Mouse (Mus musculus) T-helper 2 cell (primary cell): ENCODE results near the gene Zfp710.
"Not testable (repeated sequence)": the region's sequence is repeated elsewhere in the genome, so short reads cannot be mapped to it uniquely, and the experiment has no call there.

ENCODE experiments used
- in situ Hi-C: fragments of 300-600 bp; cut with MboI, MseI; formaldehyde crosslinking; loops from one replicate; pipeline ENCODE4 v1.15.1; 2025; ENCODE audit warnings: high pct_unique_total_duplicates

Gene Zfp710

DNA sequence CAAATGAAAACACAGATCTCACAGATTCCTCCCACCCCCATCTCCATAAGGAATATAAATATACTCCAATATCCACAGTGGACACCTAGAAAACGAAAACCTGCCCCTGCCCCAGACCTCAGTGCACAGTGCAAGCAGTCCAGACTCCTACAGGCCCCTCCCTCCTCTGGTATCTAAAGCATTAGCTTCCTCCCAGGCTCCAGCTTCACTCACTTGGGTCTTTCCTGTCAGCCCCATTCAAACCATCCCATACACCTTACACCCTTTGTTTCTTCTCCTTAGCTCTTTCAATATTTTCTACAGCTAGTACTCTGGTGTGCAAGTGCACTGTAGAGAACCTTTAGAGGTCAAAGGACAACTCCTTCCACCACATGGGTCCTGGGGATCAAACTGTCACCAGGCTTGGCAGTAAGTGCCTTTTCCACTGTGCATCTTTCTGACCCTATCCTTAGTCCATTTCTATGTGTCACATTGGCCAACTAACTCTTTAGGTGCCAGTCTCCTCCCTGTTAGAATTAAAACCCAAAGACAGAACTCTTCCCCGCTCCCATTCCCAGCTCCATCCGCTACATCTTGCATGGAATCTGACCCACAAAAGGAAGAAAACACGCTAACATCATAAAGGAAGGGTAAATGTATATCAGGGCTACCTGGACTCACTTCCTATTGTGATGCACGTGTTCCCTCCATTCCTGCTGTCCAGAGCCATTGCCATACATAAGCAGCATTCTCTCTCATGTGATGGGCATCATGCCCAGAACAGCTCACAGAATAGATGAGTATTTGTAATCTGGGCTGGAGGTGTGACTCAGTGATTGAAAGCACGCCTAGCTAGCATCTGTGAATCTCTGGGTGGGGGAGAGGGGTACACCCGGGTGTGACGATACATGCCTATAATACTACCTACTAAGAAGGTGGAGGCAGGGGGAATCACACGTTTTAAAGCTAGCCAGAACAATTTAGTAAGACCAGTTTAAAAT is 86.7 kb downstream of the Zfp710 start:
- in situ Hi-C loops = no loop called here

DNA sequence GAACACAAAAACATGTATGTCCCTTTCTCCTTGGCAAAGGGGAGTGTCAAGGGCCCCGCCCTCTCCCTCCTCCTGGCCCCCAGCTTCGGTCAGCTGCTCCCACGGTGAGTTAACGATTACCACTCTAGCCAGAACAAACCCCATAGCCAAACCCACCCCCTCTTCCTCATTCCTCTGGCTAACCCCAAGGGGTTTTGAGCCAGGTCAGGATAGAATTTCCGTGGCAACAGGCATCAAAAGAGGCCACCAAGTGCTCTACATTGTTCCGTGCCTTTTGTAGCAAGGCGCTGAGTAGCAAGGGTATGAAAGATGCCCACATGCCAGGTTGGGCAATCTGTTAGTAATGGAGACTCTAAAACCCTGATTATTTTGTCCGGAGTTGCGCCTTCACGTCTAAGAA is 89.4 kb downstream of the Zfp710 start:
- in situ Hi-C loops = no loop called here

DNA sequence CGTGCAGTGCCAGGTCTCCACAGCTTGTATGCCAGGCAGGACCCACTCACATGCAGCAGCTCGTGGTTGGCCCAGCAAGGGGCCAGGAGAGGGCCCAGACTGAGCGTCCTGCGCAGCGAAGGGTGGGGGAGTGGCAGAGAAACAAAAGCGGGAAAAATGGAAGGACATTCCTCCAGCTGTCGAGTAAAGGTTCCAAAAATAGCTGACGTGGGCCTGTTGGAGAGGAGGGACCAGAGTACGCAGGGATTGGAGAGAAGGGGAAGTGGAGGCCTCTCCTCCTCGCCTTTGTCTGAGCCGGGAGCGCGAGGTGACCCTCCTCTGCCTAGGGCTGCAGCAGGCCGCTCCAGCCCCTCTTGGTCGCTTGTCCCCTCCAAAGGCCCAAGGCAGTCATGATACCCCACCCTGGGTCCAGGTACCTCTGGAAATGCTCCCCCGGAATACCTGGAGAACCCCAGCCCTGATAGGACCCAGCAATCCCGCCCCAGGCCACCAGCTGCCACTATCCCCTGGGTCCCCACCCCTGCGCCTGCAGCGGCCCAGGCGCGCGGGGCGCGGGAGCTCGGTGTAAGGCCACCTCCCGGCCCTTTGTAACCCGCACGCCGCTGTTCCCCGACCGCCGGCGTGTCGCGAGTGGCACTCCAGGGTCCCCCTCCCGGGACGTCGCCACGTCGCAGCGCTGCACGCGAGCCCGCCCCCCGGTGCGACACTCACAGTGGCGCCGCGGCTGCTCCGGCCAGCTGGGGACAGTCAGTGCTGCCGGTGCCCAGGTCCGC is 90.0 kb downstream of the Zfp710 start:
- in situ Hi-C loops = no loop called here

DNA sequence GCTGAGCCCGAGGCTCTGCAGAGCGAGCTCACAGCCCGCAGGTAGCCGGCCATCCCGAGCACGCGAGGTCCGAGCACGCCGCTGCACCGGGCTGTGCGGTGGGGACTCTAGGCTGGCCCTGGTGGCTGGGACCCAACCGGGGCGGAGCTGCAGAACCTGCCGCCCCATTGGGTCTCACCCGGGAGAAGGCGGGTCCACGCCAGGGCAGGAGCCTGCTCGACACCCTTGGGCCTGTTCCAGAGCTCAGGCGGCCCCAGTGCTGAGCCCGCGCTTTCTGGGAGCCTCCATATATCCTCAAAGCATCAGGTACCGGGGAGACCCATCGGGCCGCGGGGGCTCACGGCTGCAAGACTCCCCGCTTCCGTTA is 90.6 kb downstream of the Zfp710 start, which contains the start of gene Idh2:
Idh2 (minus strand) TSS at position 169 of the 367 bp plus-strand sequence.
- in situ Hi-C loops = no loop called here

DNA sequence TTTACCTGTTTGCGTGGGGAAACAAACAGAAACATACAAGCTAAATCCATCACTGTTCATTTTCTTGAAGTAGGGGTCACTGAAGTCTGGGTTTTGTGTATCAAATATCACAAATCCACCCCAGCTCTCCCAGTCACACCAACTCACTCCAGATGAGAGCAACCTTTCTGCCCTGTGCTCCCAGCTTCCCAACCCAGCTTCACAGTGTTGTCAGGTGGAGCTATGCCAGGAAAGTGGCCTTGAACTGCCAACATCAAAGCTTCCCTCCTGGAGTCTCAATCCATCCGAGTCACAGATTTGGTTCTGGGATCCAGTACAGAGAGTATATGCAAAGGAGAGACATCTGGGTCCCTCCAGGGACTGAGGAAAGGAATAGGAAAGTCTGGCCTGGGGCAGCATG is 91.5 kb downstream of the Zfp710 start:
- in situ Hi-C loops = no loop called here

DNA sequence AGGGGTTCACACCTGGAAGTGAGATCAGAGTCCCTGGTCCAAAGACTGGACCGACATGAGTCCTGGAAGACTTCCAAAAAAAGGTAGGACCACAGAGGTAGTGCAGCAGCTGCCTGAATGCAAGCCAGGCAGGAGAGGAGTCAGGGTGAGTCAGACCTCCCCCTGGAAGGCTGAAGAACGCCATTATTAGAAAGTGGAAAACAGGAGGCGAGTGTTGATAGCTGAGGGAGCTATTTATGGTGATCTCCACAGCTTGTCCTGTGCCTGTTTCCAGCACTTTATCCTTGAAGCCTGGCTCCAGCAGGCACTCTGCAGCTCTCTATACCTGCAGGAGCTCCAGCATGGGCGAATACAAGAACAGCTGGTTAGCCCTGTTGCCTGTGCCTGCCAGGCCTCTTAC is 94.6 kb downstream of the Zfp710 start:
- in situ Hi-C loops = no loop called here

DNA sequence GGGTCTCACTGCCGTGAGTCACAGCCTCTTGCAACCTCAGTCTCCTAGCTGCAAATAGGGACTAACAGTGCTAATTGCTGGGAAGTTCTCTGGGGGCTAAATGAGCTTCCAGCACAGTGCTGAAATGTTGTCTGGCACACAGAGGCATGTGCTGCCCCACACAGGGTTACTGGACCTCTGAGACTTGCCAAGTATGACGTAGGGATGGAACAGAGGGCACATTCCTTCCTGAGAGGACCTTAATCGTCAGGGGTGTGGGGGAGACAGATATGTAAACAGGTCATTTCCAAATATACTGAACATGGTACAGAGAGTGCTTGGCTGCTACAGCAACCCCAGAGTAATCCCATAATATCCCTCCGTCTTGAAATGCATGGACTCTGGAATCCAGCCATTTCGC is 96.5 kb downstream of the Zfp710 start:
- in situ Hi-C loops = no loop called here

DNA sequence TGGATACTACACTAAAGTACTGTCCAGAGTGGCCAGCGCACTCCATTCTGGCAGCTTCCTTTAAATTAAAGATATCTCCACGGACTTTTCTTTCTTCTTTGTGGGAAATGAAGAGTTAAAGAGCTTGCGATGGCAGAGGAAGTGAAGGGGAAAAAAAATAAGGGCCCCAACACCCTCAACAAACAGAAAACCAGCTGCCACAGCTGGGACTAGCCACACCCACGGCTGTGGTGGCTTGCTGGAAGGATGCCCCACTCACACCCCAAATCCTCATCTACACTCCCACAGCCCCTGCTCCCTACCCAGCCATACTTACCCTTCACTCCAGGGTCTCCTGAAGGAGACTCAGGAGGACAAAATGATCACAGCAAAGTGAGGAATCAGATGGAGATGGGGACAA is 98.5 kb downstream of the Zfp710 start:
- in situ Hi-C loops = no loop called here

DNA sequence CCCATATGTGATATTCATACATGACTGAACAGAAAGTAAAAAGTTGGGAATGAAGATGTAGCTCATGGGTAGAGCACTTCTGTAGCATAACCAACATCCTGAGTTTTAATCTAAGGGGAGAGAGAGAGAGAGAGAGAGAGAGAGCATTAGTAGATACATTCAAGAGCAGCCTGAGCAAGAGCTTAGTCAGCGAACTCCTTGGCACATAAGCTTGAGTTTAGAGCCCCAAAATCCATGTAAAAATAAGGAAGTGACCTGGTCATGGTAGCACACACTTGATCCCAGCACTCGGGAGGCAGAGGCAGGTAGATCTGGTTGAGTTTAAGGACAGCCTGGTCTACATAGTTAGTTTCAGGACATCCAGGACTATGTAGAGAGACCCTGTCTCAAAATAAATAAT is 99.1 kb downstream of the Zfp710 start:
- in situ Hi-C loops = no loop called here

DNA sequence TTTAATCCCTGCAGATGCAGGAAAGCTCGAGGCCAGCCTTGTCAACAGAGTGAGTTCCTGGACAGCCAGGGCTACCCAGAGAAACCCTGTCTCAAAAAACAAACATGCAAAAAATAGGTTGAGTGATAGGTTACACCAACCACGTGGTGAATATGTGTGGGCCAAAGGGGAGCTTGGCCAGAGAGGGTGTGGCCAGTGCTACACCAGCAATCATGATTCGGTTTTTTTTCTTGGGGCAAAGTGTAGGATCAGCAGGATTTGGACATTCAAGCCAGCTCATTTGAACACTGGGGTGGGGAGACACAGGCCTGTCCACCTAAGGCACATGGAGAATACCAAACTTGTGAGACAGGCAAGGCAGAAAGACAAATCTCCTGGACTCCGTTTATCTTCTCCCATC is 104.7 kb downstream of the Zfp710 start:
- in situ Hi-C loops = no loop called here

DNA sequence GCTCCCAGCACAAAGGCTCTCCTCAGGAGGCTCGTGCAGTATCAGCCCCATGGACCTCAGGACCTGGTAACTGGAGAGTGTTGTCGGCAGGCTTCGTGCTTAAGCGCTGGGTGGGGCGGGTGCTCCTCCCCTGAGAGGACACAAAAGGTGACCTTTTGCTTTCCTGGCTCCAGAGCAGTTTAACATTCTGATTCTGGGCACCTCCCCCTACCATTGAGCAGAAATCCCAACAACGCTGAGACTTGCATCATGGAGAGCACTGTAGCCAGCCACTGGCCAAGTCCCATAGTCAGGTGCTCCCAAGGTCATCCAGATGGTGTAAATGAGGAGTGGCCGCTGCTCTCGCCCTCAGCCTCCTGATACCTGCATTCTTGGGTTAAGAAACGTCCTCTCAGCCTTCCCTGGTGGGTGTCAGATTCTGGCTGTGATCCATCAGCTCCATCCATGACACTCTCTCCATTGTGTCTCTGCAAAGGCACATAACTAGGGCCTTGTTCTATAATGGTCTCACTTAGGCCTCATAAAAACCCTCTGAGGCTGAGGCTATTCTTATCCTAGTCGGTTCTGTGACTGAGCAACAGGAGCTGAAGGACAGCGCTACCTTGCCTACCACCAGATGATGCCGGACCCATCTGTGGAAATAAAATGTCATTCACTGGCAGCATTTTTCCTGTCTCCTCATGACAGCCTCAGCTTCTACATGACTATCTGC is 105.9 kb downstream of the Zfp710 start:
- in situ Hi-C loops = no loop called here

DNA sequence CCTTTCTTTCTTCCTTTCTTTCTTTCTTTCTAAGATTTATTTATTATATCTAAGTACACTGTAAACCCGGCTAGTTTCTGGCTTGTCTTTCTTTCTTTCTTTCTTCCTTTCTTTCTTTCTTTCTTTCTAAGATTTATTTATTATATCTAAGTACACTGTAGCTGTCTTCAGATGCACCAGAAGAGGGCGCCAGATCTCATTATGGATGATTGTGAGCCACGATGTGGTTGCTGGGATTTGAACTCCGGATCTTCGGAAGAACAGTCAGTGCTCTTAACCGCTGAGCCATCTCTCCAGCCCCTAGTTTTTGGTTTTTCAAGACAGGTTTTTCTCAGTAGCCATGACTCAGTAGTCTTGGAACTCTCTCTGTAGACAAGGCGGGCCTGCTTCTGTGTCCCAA is 106.7 kb downstream of the Zfp710 start:
- in situ Hi-C loops = not testable (repeated sequence)

DNA sequence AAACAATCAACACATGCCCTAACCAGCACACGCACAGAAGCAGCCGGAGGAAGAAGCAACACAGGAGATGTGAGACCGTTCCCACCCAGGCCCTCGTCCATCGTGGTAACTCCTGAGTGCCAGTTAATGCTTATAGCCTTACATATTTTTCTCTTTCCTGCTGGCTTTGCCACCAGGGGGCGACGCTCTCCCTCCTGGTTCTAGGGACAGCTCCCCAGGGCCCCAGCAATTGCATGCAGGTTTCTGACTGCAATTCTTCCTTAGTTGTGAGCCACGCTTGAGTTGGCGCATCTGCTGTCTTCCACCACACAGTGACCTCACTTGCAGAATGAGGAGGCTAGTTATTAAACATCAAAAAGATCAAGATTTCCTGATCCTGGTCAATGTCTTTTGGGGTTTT is 107.9 kb downstream of the Zfp710 start:
- in situ Hi-C loops = no loop called here

DNA sequence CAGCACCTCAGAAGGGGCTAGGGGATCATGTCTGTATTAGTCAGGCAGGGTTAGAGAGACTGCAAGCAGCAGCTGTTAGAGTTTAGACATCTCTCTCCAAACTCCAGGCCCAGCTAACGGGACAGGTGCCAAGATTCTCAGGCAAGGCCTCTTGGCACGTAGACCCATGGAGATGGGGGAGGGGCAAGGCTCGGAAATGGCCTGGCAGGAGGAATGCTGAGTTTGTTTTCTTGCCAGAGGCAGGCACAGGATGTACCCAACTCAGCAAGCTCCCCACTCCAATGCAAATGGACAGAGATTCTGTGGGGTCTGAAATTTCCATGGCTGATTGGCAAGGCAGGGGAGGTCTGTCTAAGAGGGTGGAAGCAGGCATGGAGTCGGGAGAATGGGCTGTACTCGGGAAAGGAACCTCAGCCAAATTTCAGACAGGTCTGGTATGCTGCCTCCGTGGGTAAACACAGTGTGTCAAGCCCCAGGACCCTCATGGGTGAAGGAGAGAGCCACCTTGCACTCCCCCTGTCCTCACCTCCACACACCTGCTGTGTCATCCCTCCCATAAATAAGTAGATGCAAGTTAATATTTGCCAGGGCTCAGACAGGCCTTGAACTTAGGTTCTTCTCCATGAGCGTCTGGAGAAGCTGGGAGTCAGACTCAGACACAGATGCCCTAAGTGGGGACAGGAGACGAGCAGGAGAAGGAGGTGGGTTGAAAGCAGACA is 110.0 kb downstream of the Zfp710 start:
- in situ Hi-C loops = no loop called here

DNA sequence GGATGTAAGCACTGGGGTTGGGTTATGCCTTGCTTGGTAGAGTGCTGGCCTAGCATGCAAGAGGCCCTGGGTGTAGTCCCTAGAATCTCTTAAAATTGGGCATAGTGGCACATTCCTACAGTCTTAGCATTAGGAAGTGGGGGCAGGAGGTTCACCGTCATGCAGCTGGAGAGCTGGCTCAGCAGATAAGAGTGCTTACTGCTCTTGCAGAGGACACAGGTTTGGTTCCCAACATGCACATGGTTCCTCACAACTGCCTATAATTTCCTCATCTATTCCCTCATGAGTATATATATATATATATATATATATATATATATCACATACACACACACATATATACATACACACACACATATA is 110.5 kb downstream of the Zfp710 start:
- in situ Hi-C loops = no loop called here

DNA sequence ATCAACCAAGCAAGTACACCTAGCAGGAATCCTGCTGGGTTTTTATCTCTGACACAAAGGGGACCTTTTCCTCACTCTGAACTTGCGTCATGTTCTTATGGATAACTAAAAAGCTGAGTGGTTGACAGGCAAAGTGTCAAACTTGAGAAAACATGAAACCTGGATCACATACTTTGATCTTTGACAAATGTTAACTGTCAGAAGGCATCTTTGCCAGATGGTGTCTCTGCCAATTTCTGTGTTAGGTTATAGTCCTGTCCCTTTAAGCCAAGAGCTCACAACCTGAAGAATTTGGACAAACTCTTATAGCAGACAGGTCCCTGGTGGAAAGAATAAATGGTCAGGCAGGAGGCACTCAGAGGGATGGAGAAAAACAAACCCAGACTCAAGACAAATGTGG is 113.8 kb downstream of the Zfp710 start:
- in situ Hi-C loops = no loop called here

DNA sequence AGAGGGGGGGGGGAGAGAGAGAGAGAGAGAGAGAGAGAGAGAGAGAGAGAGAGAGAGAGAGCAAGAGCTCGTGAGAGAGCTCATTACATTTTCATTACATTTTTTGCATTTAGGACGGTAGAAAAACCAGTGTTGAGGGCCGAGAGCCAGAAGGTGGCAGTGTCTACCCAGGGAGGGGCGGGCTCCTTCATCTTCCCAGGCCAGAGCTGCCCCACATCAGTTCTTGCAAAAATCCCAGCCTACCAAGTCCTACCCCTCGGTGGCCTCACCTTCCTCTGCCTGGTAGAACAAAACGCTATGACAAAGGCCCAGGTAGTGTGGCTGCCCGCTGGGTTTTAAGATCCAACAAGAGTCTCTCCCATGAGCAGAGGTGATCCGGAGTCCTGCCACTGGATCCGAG is 116.2 kb downstream of the Zfp710 start:
- in situ Hi-C loops = no loop called here
